In the genomic region with DNA sequence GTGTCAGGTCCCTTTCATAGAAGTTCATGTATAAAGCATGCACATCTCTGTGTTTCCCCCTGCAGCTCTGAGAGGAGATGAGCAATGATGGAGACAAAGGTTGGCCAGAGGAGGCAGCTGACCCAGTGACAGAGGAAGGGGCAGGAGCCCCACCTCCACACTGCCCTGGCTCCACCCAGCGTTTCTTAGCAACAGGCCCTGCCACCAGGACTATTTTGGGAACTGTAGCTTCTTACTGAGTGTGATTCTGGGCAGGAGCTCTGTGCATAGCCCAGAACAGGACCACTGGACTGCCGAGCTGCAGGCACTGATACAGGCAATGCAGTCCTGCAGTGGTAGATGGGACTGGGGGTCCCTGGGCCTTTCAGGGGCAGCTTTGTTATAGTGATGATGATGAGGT, we compare ENCODE assay signal across 10 mouse cellular contexts.
DNase-seq lines count a peak whose midpoint lies in the region; ATAC-seq and TF ChIP-seq lines count a peak whose summit lies in the region.
"Had no signal": no experiment of that assay in that cellular context is flagged by ENCODE, and none has a peak within 500 bp of the region (broad histone marks: within the 10 kb centered on the region; RNA-seq: fewer than 3 reads in every experiment).

No protein-coding gene starts in this region.

- TF ChIP-seq POLR2A in cerebellum, adult 2 months (IDR thresholded peaks at IDR 0.05; ENCODE audit: borderline replicate concordance, insufficient read depth, low read length) = no peak

- peak overlapping the region; percentile 51; the same call in 1 of the 2 replicates for H3K27ac ChIP-seq in cerebellum, adult 2 months (ENCODE audit: insufficient read depth, low read length)
- H3K27ac ChIP-seq in heart, embryonic 15.5 days = no peak overlapping the region
- no peak overlapping the region for H3K27ac ChIP-seq in midbrain, embryonic 11.5 days (ENCODE audit: low read depth, low read length)
- no peak overlapping the region for H3K27ac ChIP-seq in embryonic facial prominence, embryonic 10.5 days (replicated peaks)
- H3K27ac ChIP-seq: embryonic facial prominence, embryonic 15.5 days; liver, embryonic 15.5 days had no signal

- no peak overlapping the region for H3K4me2 ChIP-seq in heart, embryonic 15.5 days
- H3K4me2 ChIP-seq in midbrain, embryonic 11.5 days = no peak overlapping the region
- H3K4me2 ChIP-seq: embryonic facial prominence, embryonic 15.5 days; liver, embryonic 15.5 days had no signal

- 6% methylated on average over 2 of the region's 2 CpGs for WGBS in cerebellum, adult 2 months
- 6% methylated on average over 2 of the region's 2 CpGs for WGBS in heart, embryonic 15.5 days
- WGBS in midbrain, embryonic 11.5 days = 23% methylated on average over 2 of the region's 2 CpGs
- WGBS in embryonic facial prominence, embryonic 10.5 days = 26% methylated on average over 2 of the region's 2 CpGs

- TF ChIP-seq CTCF in cerebellum, adult 2 months (IDR thresholded peaks at IDR 0.05; ENCODE audit: borderline replicate concordance, insufficient read depth, low read depth, low read length) = no peak

- no peak overlapping the region for H3K9ac ChIP-seq in heart, embryonic 15.5 days
- H3K9ac ChIP-seq in midbrain, embryonic 11.5 days (ENCODE audit: low read length) = no peak overlapping the region
- H3K9ac ChIP-seq: embryonic facial prominence, embryonic 15.5 days; liver, embryonic 15.5 days had no signal

- peak; percentile 53 to 62 for DNase-seq in cerebellum, adult 2 months
- DNase-seq in cerebellum, adult 9-10 months = no peak
- peak; percentile 50 for DNase-seq in R1 (ENCODE audit: low read depth, low spot score)
- peak; percentile 75 for DNase-seq in midbrain, embryonic 11.5 days (ENCODE audit: low spot score, missing footprints)
- DNase-seq in spleen, postnatal 14 days (ENCODE audit: low spot score in 2 of 2) = no peak
- no peak for DNase-seq in embryonic facial prominence, embryonic 10.5 days (ENCODE audit: low spot score)
- DNase-seq in urinary bladder, postnatal 25 days (ENCODE audit: low spot score) = no peak

- H3K27me3 ChIP-seq in cerebellum, adult 2 months (ENCODE audit: control insufficient read depth, insufficient read depth, low read length) = no peaks in the 10 kb centered on the region
- no peaks in the 10 kb centered on the region for H3K27me3 ChIP-seq in heart, embryonic 15.5 days
- H3K27me3 ChIP-seq in midbrain, embryonic 11.5 days (ENCODE audit: control insufficient read depth, insufficient read depth, low read length) = no peaks in the 10 kb centered on the region
- H3K27me3 ChIP-seq in embryonic facial prominence, embryonic 10.5 days (replicated peaks; ENCODE audit: low read depth, poor library complexity, severe bottlenecking) = no peaks in the 10 kb centered on the region
- H3K27me3 ChIP-seq: embryonic facial prominence, embryonic 15.5 days; liver, embryonic 15.5 days had no signal

- no peaks in the 10 kb centered on the region for H3K36me3 ChIP-seq in heart, embryonic 15.5 days
- H3K36me3 ChIP-seq in midbrain, embryonic 11.5 days (ENCODE audit: control insufficient read depth, insufficient read depth, low read length) = no peaks in the 10 kb centered on the region
- H3K36me3 ChIP-seq in embryonic facial prominence, embryonic 10.5 days (replicated peaks) = no peaks in the 10 kb centered on the region
- H3K36me3 ChIP-seq: embryonic facial prominence, embryonic 15.5 days; liver, embryonic 15.5 days had no signal

- ATAC-seq in heart, embryonic 15.5 days (replicated peaks; ENCODE audit: insufficient number of reproducible peaks, insufficient read depth, low FRiP score, low read depth) = peak; percentile 50
- ATAC-seq in midbrain, embryonic 11.5 days (ENCODE audit: low FRiP score) = peak; percentile 43

- no peak overlapping the region for H3K4me3 ChIP-seq in cerebellum, adult 2 months (replicated peaks; ENCODE audit: insufficient read depth, low read depth, low read length)
- H3K4me3 ChIP-seq in heart, embryonic 15.5 days = no peak overlapping the region
- H3K4me3 ChIP-seq in midbrain, embryonic 11.5 days (ENCODE audit: low read depth, low read length) = no peak overlapping the region
- H3K4me3 ChIP-seq in embryonic facial prominence, embryonic 10.5 days = no peak overlapping the region
- H3K4me3 ChIP-seq: embryonic facial prominence, embryonic 15.5 days; liver, embryonic 15.5 days had no signal

- no peaks in the 10 kb centered on the region for H3K9me3 ChIP-seq in heart, embryonic 15.5 days (replicated peaks)
- no peaks in the 10 kb centered on the region for H3K9me3 ChIP-seq in midbrain, embryonic 11.5 days (ENCODE audit: control insufficient read depth, low read length)
- H3K9me3 ChIP-seq in embryonic facial prominence, embryonic 10.5 days = no peaks in the 10 kb centered on the region
- H3K9me3 ChIP-seq: embryonic facial prominence, embryonic 15.5 days; liver, embryonic 15.5 days had no signal

- H3K4me1 ChIP-seq in cerebellum, adult 2 months (ENCODE audit: control insufficient read depth, insufficient read depth, low read length) = peaks cover 67% of the 10 kb centered on the region
- H3K4me1 ChIP-seq in heart, embryonic 15.5 days (replicated peaks) = peaks cover 10% of the 10 kb centered on the region; the same call in 1 of the 2 replicates
- H3K4me1 ChIP-seq in midbrain, embryonic 11.5 days (ENCODE audit: control insufficient read depth, insufficient read depth, low read length) = peaks cover 6% of the 10 kb centered on the region
- H3K4me1 ChIP-seq in embryonic facial prominence, embryonic 10.5 days = peaks cover 7% of the 10 kb centered on the region
- H3K4me1 ChIP-seq: embryonic facial prominence, embryonic 15.5 days; liver, embryonic 15.5 days had no signal

Comparison
In these comparisons a context has a peak if more than half of its experiments do, and no peak if none do; other contexts are left out.
1. DNase-seq: peak in cerebellum, adult 2 months (2 of 2), R1 (single experiment) and midbrain, embryonic 11.5 days (single experiment); none in cerebellum, adult 9-10 months (single experiment), spleen, postnatal 14 days (0 of 2), embryonic facial prominence, embryonic 10.5 days (single experiment) and urinary bladder, postnatal 25 days (single experiment).